Mouse (Mus musculus) adrenal gland, adult 18-20 months (tissue): ENCODE results near the gene Gm11273. TPM values are rescaled to one million over a fixed set of nuclear protein-coding genes. Genes with fewer than 3 reads are reported as not detected.
A peak's percentile ranks its signal among the peaks of the same experiment; 100 is the strongest.

ENCODE experiments used
- DNase-seq, 2 experiments: peaks; one replicate each; pipeline ENCODE4 v3.0.0; 2021 to 2022; ENCODE audit warnings: low spot score in 2 of 2
- total RNA-seq, 2 experiments: library from RNA; stranded (reverse); gene quantifications; 1 replicate in 1 of 2; 2 replicates in 1 of 2; pipeline ENCODE4 v1.2.3; 2021

Gene Gm11273
- total RNA-seq, 2 experiments from 2014 or later, result 87.5 to 171 TPM

GRCm38 (mm10) chr13:21453449-21453848, 47.8 kb downstream of the Gm11273 start, which contains the start of gene Zscan26:
Gene Zscan26, minus strand, starts transcription at chr13:21453730.
- peak; percentile 80 to 81 for DNase-seq

GRCm38 (mm10) chr13:21453042-21453441, 48.2 kb downstream of the Gm11273 start:
- no peak for DNase-seq

Other genes with a start within 250 kb of the Gm11273 start
- not detected for gene Gpx5, start 208.7 kb downstream of the Gm11273 start, total RNA-seq
- not detected for gene Gpx6, start 189.3 kb downstream of the Gm11273 start, total RNA-seq
- not detected for gene Olfr1367, start 154.5 kb downstream of the Gm11273 start, total RNA-seq
- gene Zscan12, start 138.6 kb downstream of the Gm11273 start, total RNA-seq, result 1 to 10 TPM; 9.5 to 9.8 TPM
- gene Zkscan3, start 98.7 kb downstream of the Gm11273 start, total RNA-seq, result 10 to 100 TPM; 61.1 to 72.4 TPM
- under 1 TPM; 0.36 to 0.45 TPM for gene Pgbd1, start 60.4 kb downstream of the Gm11273 start, total RNA-seq
- 10 to 100 TPM; 36.3 to 41.8 TPM for gene Zscan26, start 47.7 kb downstream of the Gm11273 start, total RNA-seq
- 1 to 10 TPM in 1 of 2 experiments, under 1 TPM in 1; 0.76 to 1.5 TPM for gene Nkapl, start 32.9 kb downstream of the Gm11273 start, total RNA-seq
- gene Zkscan4, start 22.5 kb downstream of the Gm11273 start, total RNA-seq, result 1 to 10 TPM; 2.2 to 2.6 TPM
- gene Gm10065, start 22.0 kb downstream of the Gm11273 start, total RNA-seq, result not detected
- gene AK157302, start 6.2 kb downstream of the Gm11273 start, total RNA-seq, result 10 to 100 TPM; 13.8 to 16.2 TPM
- 10 to 100 TPM; 13.5 to 15.6 TPM for gene Zkscan8, start 29.7 kb upstream of the Gm11273 start, total RNA-seq
- gene Olfr1366, start 41.4 kb upstream of the Gm11273 start, total RNA-seq, result not detected
- gene Olfr1535, start 58.5 kb upstream of the Gm11273 start, total RNA-seq, result not detected
- not detected for gene Olfr1364, start 80.3 kb upstream of the Gm11273 start, total RNA-seq
- gene Olfr1362, start 112.6 kb upstream of the Gm11273 start, total RNA-seq, result not detected
- not detected for gene Olfr11, start 141.1 kb upstream of the Gm11273 start, total RNA-seq
- gene Olfr1361, start 162.0 kb upstream of the Gm11273 start, total RNA-seq, result not detected
- not detected for gene Olfr1360, start 176.0 kb upstream of the Gm11273 start, total RNA-seq
- not detected for gene Olfr1359, start 196.7 kb upstream of the Gm11273 start, total RNA-seq
- gene Hist1h2bl, start 214.7 kb upstream of the Gm11273 start, total RNA-seq, result 10 to 100 TPM; 21.3 to 23.3 TPM
- 10 to 100 TPM; 21.4 to 30.6 TPM for gene Hist1h2ai, start 215.0 kb upstream of the Gm11273 start, total RNA-seq
- 10 to 100 TPM; 25.1 to 28.5 TPM for gene Hist1h3h, start 216.2 kb upstream of the Gm11273 start, total RNA-seq
- gene Hist1h2bm, start 220.6 kb upstream of the Gm11273 start, total RNA-seq, result 1 to 10 TPM; 5.2 to 5.8 TPM
- 1 to 10 TPM; 5.4 TPM for gene Hist1h4j, start 233.6 kb upstream of the Gm11273 start, total RNA-seq
- 10 to 100 TPM; 76.7 to 88.9 TPM for gene Hist1h4k, start 249.1 kb upstream of the Gm11273 start, total RNA-seq